Mouse (Mus musculus) T-cell, adult 66 days (primary cell): ENCODE measurements around the gene Pias1. TPM values are rescaled to one million over a fixed set of nuclear protein-coding genes. Genes with fewer than 3 reads are reported as not detected.

Source experiments
- total RNA-seq, 2 experiments: library from RNA; stranded (reverse); gene quantifications; 3 replicates in 1 of 2; 4 replicates in 1 of 2; pipeline ENCODE4 v1.2.4; 2023

The Pias1 gene
- 100 to 1,000 TPM; 110 to 112 TPM for total RNA-seq

GRCm38 (mm10) chr9:62987824-62988223, at the start of gene Pias1:
TSS of gene Pias1 (minus strand) at chr9:62987924.

GRCm38 (mm10) chr9:62857719-62858261, 129.9 kb downstream of the Pias1 start, which contains the start of gene Calml4:
TSS of gene Calml4 (plus strand) at chr9:62858080.

GRCm38 (mm10) chr9:62838506-62839171, 149.1 kb downstream of the Pias1 start, which contains the start of gene Cln6:
TSS of gene Cln6 (plus strand) at chr9:62838785.

Other genes starting within 250 kb of the Pias1 start
- gene Fem1b, start 176.0 kb downstream of the Pias1 start, total RNA-seq: 10 to 100 TPM; 21.0 to 22.7 TPM
- 10 to 100 TPM; 18.0 to 19.6 TPM for gene Cln6, start 149.1 kb downstream of the Pias1 start, total RNA-seq
- under 1 TPM in 1 of 2 experiments, not detected in 1; 0.38 TPM for gene Calml4, start 129.8 kb downstream of the Pias1 start, total RNA-seq
- gene Skor1, start 161.0 kb upstream of the Pias1 start, total RNA-seq: under 1 TPM; 0.15 to 0.92 TPM